Mouse (Mus musculus) CH12.LX (cell line): ENCODE data around the gene Ndufb2. TPM values are rescaled to one million over a fixed set of nuclear protein-coding genes. Genes with fewer than 3 reads are reported as not detected.
A peak's percentile ranks its signal among the peaks of the same experiment; 100 is the strongest.

Experiments used
- DNase-seq: peaks from one replicate; pipeline ENCODE4 v3.0.0-alpha.2; 2013; ENCODE audit errors: extremely low read depth
- H3K27ac ChIP-seq: 2 replicates; pipeline ENCODE4 v1.5.1; 2012; ENCODE audit warnings: low read depth, mild to moderate bottlenecking, control low read depth, moderate library complexity; ENCODE audit not compliant: insufficient read depth
- H3K27me3 ChIP-seq: replicated peaks from 2 replicates; pipeline ENCODE3; 2012; ENCODE audit warnings: inconsistent platforms
- H3K36me3 ChIP-seq, 2 experiments: replicated peaks in 1 of 2; 2 replicates each; pipeline versions ENCODE3 to v1.6.1; 2012; ENCODE audit warnings: inconsistent platforms in 1 of 2, low read length in 1 of 2, mild to moderate bottlenecking in 1 of 2, mixed read lengths in 1 of 2, moderate library complexity in 1 of 2; ENCODE audit not compliant: control insufficient read depth in 1 of 2, insufficient read depth in 1 of 2
- H3K4me1 ChIP-seq, 2 experiments: 2 replicates each; pipeline ENCODE4 v1.6.1; 2012; ENCODE audit warnings: inconsistent platforms in 1 of 2, moderate library complexity in 1 of 2; ENCODE audit not compliant: insufficient read depth in 2 of 2, control insufficient read depth in 1 of 2
- H3K4me2 ChIP-seq: 2 replicates; pipeline ENCODE4 v1.6.1; 2012; ENCODE audit warnings: low read depth, mild to moderate bottlenecking, control low read depth; ENCODE audit not compliant: poor library complexity, insufficient read depth, severe bottlenecking
- H3K4me3 ChIP-seq, 3 experiments: fragments of 150-350 bp in 1 of 3; sonication (generic) in 1 of 3; replicated peaks in 1 of 3; 2 replicates each; pipeline versions ENCODE3 to v1.5.1; 2011 to 2012; ENCODE audit warnings: low read depth in 2 of 3, low read length in 2 of 3, mild to moderate bottlenecking in 2 of 3, moderate library complexity in 2 of 3, control low read depth in 1 of 3, improper control_type of control experiment in 1 of 3, inconsistent platforms in 1 of 3, mixed read lengths in 1 of 3; ENCODE audit not compliant: poor library complexity in 1 of 3
- H3K79me2 ChIP-seq: replicated peaks from 2 replicates; pipeline ENCODE4 v1.6.1; 2012; ENCODE audit warnings: mild to moderate bottlenecking, moderate library complexity; ENCODE audit not compliant: control insufficient read depth, poor library complexity, insufficient read depth, severe bottlenecking; ENCODE audit errors: extremely low read depth
- H3K9ac ChIP-seq: 2 replicates; pipeline ENCODE4 v1.6.1; 2012; ENCODE audit warnings: low read depth, mild to moderate bottlenecking, control low read depth, moderate library complexity; ENCODE audit not compliant: insufficient read depth
- H3K9me3 ChIP-seq: replicated peaks from 2 replicates; pipeline ENCODE3; 2012; ENCODE audit warnings: low read length, inconsistent platforms, mixed read lengths
- BHLHE40 ChIP-seq: IDR thresholded peaks from 2 replicates; pipeline ENCODE4 v1.6.1; 2011; ENCODE audit warnings: mild to moderate bottlenecking, low read depth, low read length, improper control_type of control experiment
- CTCF ChIP-seq, 2 experiments: IDR thresholded peaks in 1 of 2; conservative IDR thresholded peaks in 1 of 2; 2 replicates each; pipeline ENCODE4 v1.5.1; 2011 to 2012; ENCODE audit warnings: low read depth in 2 of 2, low read length in 2 of 2, improper control_type of control experiment in 1 of 2, inconsistent platforms in 1 of 2, mild to moderate bottlenecking in 1 of 2, moderate library complexity in 1 of 2
- E2F4 ChIP-seq: IDR thresholded peaks from 2 replicates; pipeline ENCODE4 v1.6.1; 2011; ENCODE audit warnings: low read depth, low read length, improper control_type of control experiment; ENCODE audit not compliant: insufficient replicate concordance
- ELF1 ChIP-seq: IDR thresholded peaks from 2 replicates; pipeline ENCODE4 v1.6.1; 2014; ENCODE audit warnings: low read depth, mild to moderate bottlenecking, inconsistent platforms, low read length, improper control_type of control experiment
- ETS1 ChIP-seq: conservative IDR thresholded peaks from 2 replicates; pipeline ENCODE4 v1.6.1; 2012; ENCODE audit warnings: low read depth, mild to moderate bottlenecking, inconsistent platforms, low read length, improper control_type of control experiment, moderate library complexity
- GABPA ChIP-seq: IDR thresholded peaks from 2 replicates; pipeline ENCODE4 v1.6.1; 2012; ENCODE audit warnings: low read depth, low read length, improper control_type of control experiment, inconsistent platforms; ENCODE audit not compliant: insufficient replicate concordance
- JUND ChIP-seq: conservative IDR thresholded peaks from 2 replicates; pipeline ENCODE4 v1.6.1; 2011; ENCODE audit warnings: low read depth, low read length, improper control_type of control experiment
- KAT2A ChIP-seq: IDR thresholded peaks from 2 replicates; pipeline ENCODE4 v1.6.1; 2012; ENCODE audit warnings: low read length, improper control_type of control experiment, inconsistent platforms; ENCODE audit not compliant: insufficient replicate concordance
- MAX ChIP-seq: IDR thresholded peaks from 2 replicates; pipeline ENCODE4 v1.6.1; 2011; ENCODE audit warnings: low read length, improper control_type of control experiment
- MAZ ChIP-seq: IDR thresholded peaks from 2 replicates; pipeline ENCODE4 v1.6.1; 2012; ENCODE audit warnings: low read depth, mild to moderate bottlenecking, inconsistent platforms, low read length, improper control_type of control experiment, moderate library complexity
- MEF2A ChIP-seq: IDR thresholded peaks from 2 replicates; pipeline ENCODE4 v1.6.1; 2014; ENCODE audit warnings: low read depth, mild to moderate bottlenecking, inconsistent platforms, low read length, improper control_type of control experiment, borderline replicate concordance
- MXI1 ChIP-seq: IDR thresholded peaks from 2 replicates; pipeline ENCODE4 v1.6.1; 2011; ENCODE audit warnings: mild to moderate bottlenecking, low read depth, low read length, improper control_type of control experiment
- MYC ChIP-seq: IDR thresholded peaks from 2 replicates; pipeline ENCODE4 v1.6.1; 2011; ENCODE audit warnings: low read depth, mild to moderate bottlenecking, improper control_type of control experiment, low read length
- NELFE ChIP-seq: IDR thresholded peaks from 2 replicates; pipeline ENCODE4 v1.6.1; 2011; ENCODE audit warnings: low read depth, low read length, improper control_type of control experiment
- NRF1 ChIP-seq: IDR thresholded peaks from 2 replicates; pipeline ENCODE4 v1.6.1; 2014; ENCODE audit warnings: low read depth, mild to moderate bottlenecking, inconsistent platforms, low read length, improper control_type of control experiment, moderate library complexity
- POLR2A ChIP-seq: IDR thresholded peaks from 2 replicates; pipeline ENCODE4 v1.6.1; 2011; ENCODE audit warnings: low read depth, mild to moderate bottlenecking, improper control_type of control experiment, low read length
- RAD21 ChIP-seq: IDR thresholded peaks from 2 replicates; pipeline ENCODE4 v1.6.1; 2011; ENCODE audit warnings: low read depth, mild to moderate bottlenecking, low read length, improper control_type of control experiment, moderate library complexity
- RCOR1 ChIP-seq: conservative IDR thresholded peaks from 2 replicates; pipeline ENCODE4 v1.6.1; 2012; ENCODE audit warnings: low read depth, mild to moderate bottlenecking, inconsistent platforms, low read length, improper control_type of control experiment
- SIN3A ChIP-seq: IDR thresholded peaks from 2 replicates; pipeline ENCODE4 v1.6.1; 2012; ENCODE audit warnings: low read length, improper control_type of control experiment, inconsistent platforms
- SMC3 ChIP-seq: IDR thresholded peaks from 2 replicates; pipeline ENCODE4 v1.6.1; 2011; ENCODE audit warnings: low read depth, low read length, improper control_type of control experiment
- TCF12 ChIP-seq: IDR thresholded peaks from 2 replicates; pipeline ENCODE4 v1.6.1; 2014; ENCODE audit warnings: low read depth, mild to moderate bottlenecking, inconsistent platforms, low read length, improper control_type of control experiment
- USF1 ChIP-seq: IDR thresholded peaks from 2 replicates; pipeline ENCODE4 v1.6.1; 2014; ENCODE audit warnings: low read depth, mild to moderate bottlenecking, inconsistent platforms, low read length, improper control_type of control experiment
- ZKSCAN1 ChIP-seq: IDR thresholded peaks from 2 replicates; pipeline ENCODE4 v1.6.1; 2012; ENCODE audit warnings: low read depth, inconsistent platforms, low read length, improper control_type of control experiment, borderline replicate concordance
- ZMIZ1 ChIP-seq: IDR thresholded peaks from 2 replicates; pipeline ENCODE4 v1.6.1; 2012; ENCODE audit warnings: low read depth, mild to moderate bottlenecking, inconsistent platforms, low read length, improper control_type of control experiment
- ZNF384 ChIP-seq: IDR thresholded peaks from 2 replicates; pipeline ENCODE4 v1.6.1; 2012; ENCODE audit warnings: low read depth, low read length, improper control_type of control experiment, inconsistent platforms
- dilution Hi-C: fragments of 300-500 bp; cut with MboI; formaldehyde crosslinking; loops from 2 replicates; pipeline ENCODE4 v1.14.3; 2020; ENCODE audit warnings: low sequenced_read_pairs; ENCODE audit not compliant: extremely low pct_unique_long_range_greater_than_20kb, extremely low pct_ligation_motif_present
- in situ Hi-C: fragments of 300-500 bp; cut with MboI; formaldehyde crosslinking; loops from 3 replicates; pipeline ENCODE4 v1.14.3; 2019; ENCODE audit warnings: low sequenced_read_pairs, low pct_ligation_motif_present, low pct_unique_long_range_greater_than_20kb, mixed read lengths
- polyA plus RNA-seq: library from polyadenylated mRNA; unstranded; fragments of >175 nt; gene quantifications from 2 replicates; pipeline ENCODE4 v1.2.1, GENCODE M21; 2012; ENCODE audit warnings: low read depth; ENCODE audit not compliant: insufficient read length
- total RNA-seq, 2 experiments: library from RNA; depleted of rRNA; stranded (reverse); fragments of 300-350 nt in 1 of 2; fragments of >200 nt in 1 of 2; gene quantifications; 2 replicates each; pipeline ENCODE4 v1.2.3; 2012 to 2014

Gene Ndufb2
- total and polyA plus RNA-seq, 3 experiments = 90.9 to 225 (median 162) TPM

DNA sequence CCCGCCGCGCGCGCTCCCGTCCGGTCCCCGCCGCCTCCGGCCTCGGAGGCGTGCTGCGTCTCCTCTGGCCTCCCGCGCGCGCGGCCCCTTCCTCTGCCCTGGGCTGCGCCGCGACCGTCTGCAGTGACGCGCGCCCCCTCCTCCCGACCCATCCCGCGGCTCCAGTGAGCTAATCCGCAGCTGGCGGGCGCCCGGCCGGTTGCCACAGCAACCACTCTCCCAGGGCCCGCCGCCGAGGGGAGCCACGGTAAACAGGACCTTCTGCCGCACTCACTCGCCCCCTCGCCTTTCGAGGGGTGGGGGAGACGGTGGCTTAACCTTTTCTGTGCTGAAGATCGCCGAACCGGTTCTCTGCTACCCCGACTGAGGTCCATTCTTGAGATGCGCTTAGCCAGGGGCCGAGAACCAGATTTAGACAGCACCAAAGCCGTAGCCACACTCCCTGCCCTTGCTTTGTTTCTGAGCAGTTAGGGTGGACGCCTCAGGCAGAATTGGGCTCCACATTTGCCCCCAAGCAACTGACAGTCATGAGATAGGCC lies 34.6 kb upstream of the Ndufb2 start, which contains the start of gene Dennd2a:
Gene Dennd2a, minus strand, starts transcription at position 145 of the 539 bp plus-strand sequence.
- DNase-seq = no peak
- Histone ChIP-seq H3K9ac (peak within 1 kb of the TSS; percentile 64), H3K4me2 (peak within 1 kb of the TSS; percentile 45), H3K9me3 (peaks cover 2% of the 10 kb centered on the region), H3K4me3 (peak within 1 kb of the TSS; percentile 42 to 69 (median 45)), H3K4me1 (peaks cover 0 to 25% of the 10 kb centered on the region in 2 experiments; a peak in 3 of 4 replicates), H3K79me2 (no peaks in the 10 kb centered on the region), H3K27ac (no peak within 1 kb of the TSS), H3K27me3 (peaks cover 17% of the 10 kb centered on the region), H3K36me3 (no peaks in the 10 kb centered on the region)
- dilution Hi-C loops (loop anchor here (25.0 kb wide), 1 partner anchor 95 kb away; no protein-coding TSS in a partner anchor), in situ Hi-C loops (no loop called here)
- TF ChIP-seq MAZ = 0 out of 2 replicates have a peak, but pooled peaks have one; percentile 23
- peak; percentile 23; the same call in 1 of the 2 replicates for TF ChIP-seq POLR2A
- TF ChIP-seq NRF1 = 0 out of 2 replicates have a peak, but pooled peaks have one; percentile 18
- no peak for TF ChIP-seq RAD21
- TF ChIP-seq SMC3 = no peak
- peak; percentile 48; the same call in 1 of the 2 replicates for TF ChIP-seq SIN3A
- no peak for TF ChIP-seq ZKSCAN1
- TF ChIP-seq BHLHE40 = no peak
- 0 out of 2 replicates have a peak, but pooled peaks have one; percentile 13 for TF ChIP-seq MEF2A
- TF ChIP-seq ETS1 = no peak
- TF ChIP-seq MXI1 = peak; percentile 72
- no peak for TF ChIP-seq GABPA
- no peak for TF ChIP-seq KAT2A
- 0 out of 2 replicates have a peak, but pooled peaks have one; percentile 30 for TF ChIP-seq TCF12
- TF ChIP-seq E2F4 = no peak
- TF ChIP-seq RCOR1 = no peak
- TF ChIP-seq USF1 = no peak
- TF ChIP-seq ZNF384 = no peak
- TF ChIP-seq NELFE = no peak
- no peak for TF ChIP-seq ZMIZ1
- no peak for TF ChIP-seq JUND
- TF ChIP-seq ELF1 = no peak
- TF ChIP-seq MAX = no peak
- no peak for TF ChIP-seq MYC
- no peak for TF ChIP-seq CTCF (conservative IDR thresholded peaks at IDR 0.05 in 1 of 2, IDR thresholded peaks at IDR 0.05 in 1 of 2; ENCODE audit: low read depth in 2 of 2, low read length in 2 of 2)
